Mouse (Mus musculus) kidney, embryonic 14.5 days (tissue): ENCODE measurements around the gene Capzb. TPM values are rescaled to one million over a fixed set of nuclear protein-coding genes. Genes with fewer than 3 reads are reported as not detected.

Experiments
- ATAC-seq: fragments of 200-750 bp; cut with Nextera tagmentation; 2 replicates; pipeline ENCODE4 v1.8.0; 2017; ENCODE audit warnings: moderate number of reproducible peaks, mild to moderate bottlenecking, moderate TSS enrichment, moderate library complexity; ENCODE audit not compliant: low FRiP score, low TSS enrichment
- H3K27ac ChIP-seq: fragments of 300-500 bp; sonication (generic); 2 replicates; pipeline ENCODE4 v1.5.1; 2014; ENCODE audit warnings: low read depth, mild to moderate bottlenecking, low read length, moderate library complexity, mixed read lengths
- H3K27me3 ChIP-seq: fragments of 300-500 bp; sonication (generic); 2 replicates; pipeline ENCODE4 v1.6.1; 2014; ENCODE audit warnings: mild to moderate bottlenecking, low read length; ENCODE audit not compliant: control insufficient read depth, insufficient read depth
- H3K36me3 ChIP-seq: fragments of 300-500 bp; sonication (generic); 2 replicates; pipeline ENCODE4 v1.6.1; 2014; ENCODE audit warnings: low read length, mixed read lengths; ENCODE audit not compliant: control insufficient read depth, insufficient read depth
- H3K4me1 ChIP-seq: fragments of 300-500 bp; sonication (generic); 2 replicates; pipeline ENCODE4 v1.6.1; 2014; ENCODE audit warnings: low read length, mixed read lengths; ENCODE audit not compliant: control insufficient read depth, insufficient read depth
- H3K4me2 ChIP-seq: fragments of 300-500 bp; sonication (generic); replicated peaks from 2 replicates; pipeline ENCODE4 v1.6.1; 2014; ENCODE audit warnings: low read depth, mild to moderate bottlenecking, low read length
- H3K4me3 ChIP-seq: fragments of 300-500 bp; sonication (generic); 2 replicates; pipeline ENCODE4 v1.5.1; 2014; ENCODE audit warnings: mild to moderate bottlenecking, low read length
- H3K9ac ChIP-seq: fragments of 300-500 bp; sonication (generic); 2 replicates; pipeline ENCODE4 v1.6.1; 2014; ENCODE audit warnings: low read depth, mild to moderate bottlenecking, low read length, moderate library complexity
- H3K9me3 ChIP-seq: fragments of 300-500 bp; sonication (generic); 2 replicates; pipeline ENCODE4 v1.6.1; 2016; ENCODE audit warnings: low read length; ENCODE audit not compliant: control insufficient read depth
- WGBS: fragments of 180-500 bp; shearing (Covaris S2); extraction: QIAGEN DNeasy Blood & Tissue Kit; methylation state at CpG from one replicate; pipeline ENCODE4 v1.1.7; 2014; 5-methylcytosine and 5-hydroxymethylcytosine counted together
- polyA plus RNA-seq: library from polyadenylated mRNA; unstranded; fragments of >200 nt; fragmentation: Nextera tagmentation; extraction: Ambion mirVana; gene quantifications from 2 replicates; pipeline ENCODE4 v1.2.1, GENCODE M21; 2014

Gene Capzb
- polyA plus RNA-seq, 1 experiment from 2014 or later, result 256 TPM

DNA sequence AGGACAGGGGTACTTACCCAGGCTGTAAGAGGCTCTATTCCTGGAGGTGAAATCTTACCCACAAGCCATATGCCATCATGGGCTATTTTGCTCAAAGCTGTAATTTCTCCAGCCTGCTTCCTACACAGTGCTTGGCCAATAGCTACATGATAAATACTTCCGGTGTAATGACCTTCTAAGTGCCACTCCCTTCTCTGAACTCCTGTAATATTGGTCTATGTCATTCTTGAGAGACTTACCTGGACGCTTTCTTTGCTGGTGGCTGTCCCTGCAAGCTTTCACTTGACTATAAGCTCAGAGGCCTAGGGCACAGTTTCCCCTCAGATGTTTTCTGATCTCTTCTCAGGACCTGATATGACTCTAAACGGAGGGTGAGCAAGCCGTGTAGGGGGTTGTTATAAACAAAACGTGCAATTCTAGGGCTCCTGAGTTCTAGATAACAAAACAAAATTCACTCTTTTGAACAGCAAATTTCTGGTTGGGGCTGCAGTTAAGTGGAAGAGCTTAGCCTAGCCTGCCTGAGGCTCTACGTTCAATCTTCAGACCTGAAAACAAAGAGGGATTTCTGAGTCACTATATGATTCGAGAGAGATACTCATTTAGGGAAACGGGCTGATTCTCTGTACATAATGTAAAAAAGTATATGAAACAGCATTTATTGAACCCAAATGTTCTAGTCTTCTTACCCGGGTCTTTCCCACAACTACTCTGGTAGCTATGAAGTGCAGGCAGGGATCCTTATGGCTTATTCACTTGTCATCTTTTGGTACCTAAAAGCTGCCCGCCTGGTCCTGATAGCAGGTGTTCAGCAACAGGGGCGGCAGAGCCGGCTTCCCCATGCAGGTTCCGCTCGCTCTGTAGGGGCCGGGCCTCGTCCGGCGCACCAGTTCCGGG, 847 bp upstream of the Capzb start:
- no peak for ATAC-seq
- Histone ChIP-seq H3K27ac (peak overlapping the region; percentile 93), H3K27me3 (no peaks in the 10 kb centered on the region), H3K9me3 (no peaks in the 10 kb centered on the region), H3K36me3 (peaks cover 6% of the 10 kb centered on the region; the same call in 1 of the 2 replicates), H3K4me1 (peaks cover 31% of the 10 kb centered on the region), H3K4me3 (peak overlapping the region; percentile 94), H3K9ac (peak overlapping the region; percentile 70), H3K4me2 (peak overlapping the region; percentile 50)
- WGBS, result 17% methylated on average over 19 of the region's 19 CpGs

DNA sequence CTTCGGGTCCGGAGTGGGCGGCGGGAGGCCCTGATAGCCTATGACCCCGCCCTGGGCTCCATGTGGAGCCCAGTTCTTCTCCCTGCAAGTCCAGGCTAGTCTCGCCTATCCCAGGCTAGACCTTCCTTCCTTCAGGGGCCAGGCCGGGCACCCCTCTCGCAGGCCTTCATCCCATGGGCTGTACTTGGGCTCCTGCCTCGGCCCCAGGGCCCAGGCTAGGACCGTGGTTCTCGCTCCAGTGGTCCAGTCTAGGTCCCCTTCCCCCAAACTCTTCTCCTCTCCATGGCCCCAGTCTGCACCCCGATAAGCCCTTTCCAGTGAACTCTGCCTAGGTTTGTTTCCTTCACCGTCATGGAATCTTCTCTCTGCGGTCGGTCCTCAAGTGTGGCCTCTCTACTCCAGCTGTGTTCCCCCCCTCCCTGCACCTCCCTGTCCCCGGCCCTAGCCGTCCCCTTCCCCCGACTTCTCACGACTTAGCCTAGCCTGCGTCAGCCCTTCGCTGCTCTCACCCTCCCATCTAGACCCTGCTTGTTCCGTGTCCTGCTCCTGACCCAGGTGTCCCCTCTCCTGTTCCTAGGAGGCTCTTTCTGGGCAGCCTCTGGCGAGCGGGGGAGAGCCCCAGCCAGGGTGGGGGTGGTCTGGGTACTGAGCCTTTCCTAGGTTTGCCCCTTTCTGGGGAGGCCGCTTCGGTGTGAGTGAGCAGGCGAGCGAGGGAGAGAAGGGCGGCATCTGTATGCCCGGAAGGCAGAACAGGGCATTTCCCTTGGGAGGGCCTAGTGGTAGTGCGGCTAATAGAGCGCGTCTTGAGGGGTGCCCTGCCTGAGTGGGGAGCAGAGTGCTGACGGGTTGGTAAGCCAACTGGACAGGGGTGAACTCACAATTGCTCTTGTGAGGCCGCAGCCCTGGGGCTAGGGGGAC, 736 bp downstream of the Capzb start:
- H3K9ac ChIP-seq, result peak overlapping the region; percentile 88
- peak overlapping the region; percentile 94 for H3K4me2 ChIP-seq
- ATAC-seq, result peak; percentile 45
- H3K4me1 ChIP-seq, result peaks cover 43% of the 10 kb centered on the region
- H3K27ac ChIP-seq, result peak overlapping the region; percentile 93
- H3K36me3 ChIP-seq, result peaks cover 6% of the 10 kb centered on the region; the same call in 1 of the 2 replicates
- WGBS, result 2% methylated on average over 35 of the region's 35 CpGs
- H3K27me3 ChIP-seq, result no peaks in the 10 kb centered on the region
- no peaks in the 10 kb centered on the region for H3K9me3 ChIP-seq
- H3K4me3 ChIP-seq, result peak overlapping the region; percentile 94

DNA sequence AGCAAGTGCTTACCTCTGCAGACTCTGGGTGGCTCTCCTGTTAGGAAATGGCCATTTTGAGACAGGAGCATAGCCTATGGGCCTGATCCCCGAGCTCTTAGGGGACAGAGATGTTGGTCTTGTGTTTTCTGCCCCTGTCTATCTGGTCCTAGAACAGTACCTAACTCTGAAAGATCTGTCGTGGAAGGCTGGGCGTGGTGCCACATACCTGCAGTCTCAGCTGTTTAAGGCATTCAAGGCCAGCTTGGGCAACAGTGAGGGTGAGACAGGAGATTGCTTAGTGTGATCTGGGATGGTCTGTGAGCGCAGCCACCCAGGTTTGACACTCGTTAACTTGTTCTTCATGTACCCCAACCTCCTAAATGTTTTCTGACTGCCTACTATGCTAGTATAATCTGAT, 2.4 kb downstream of the Capzb start:
- no peak overlapping the region for H3K4me2 ChIP-seq
- H3K4me1 ChIP-seq, result peaks cover 43% of the 10 kb centered on the region
- no peak overlapping the region for H3K27ac ChIP-seq
- H3K9me3 ChIP-seq, result no peaks in the 10 kb centered on the region
- H3K36me3 ChIP-seq, result peaks cover 10% of the 10 kb centered on the region; the same call in 1 of the 2 replicates
- no peak overlapping the region for H3K4me3 ChIP-seq
- no peak for ATAC-seq
- no peaks in the 10 kb centered on the region for H3K27me3 ChIP-seq
- no peak overlapping the region for H3K9ac ChIP-seq
- WGBS, result 83% methylated on average over 5 of the region's 5 CpGs

DNA sequence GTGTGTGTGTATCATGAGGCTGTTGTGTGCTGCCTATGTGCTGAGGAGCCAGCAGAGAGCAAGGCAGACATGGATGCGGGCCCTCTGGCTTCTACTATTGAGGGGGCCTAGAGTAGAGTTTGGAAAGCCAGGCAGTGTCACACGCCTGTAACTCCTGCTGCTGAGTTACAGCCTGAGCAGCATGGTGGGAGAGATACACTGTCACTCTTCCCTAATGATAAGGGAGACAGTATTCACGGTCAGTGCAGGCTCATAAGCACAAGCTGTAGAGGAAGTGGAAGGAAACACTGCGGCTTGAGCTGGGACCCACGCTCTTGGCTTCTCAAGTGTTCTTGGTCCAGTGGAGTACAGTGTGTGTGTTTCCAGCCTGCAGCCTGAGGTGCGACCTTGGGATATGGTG, 3.8 kb downstream of the Capzb start:
- no peaks in the 10 kb centered on the region for H3K27me3 ChIP-seq
- H3K4me1 ChIP-seq, result peaks cover 38% of the 10 kb centered on the region
- no peaks in the 10 kb centered on the region for H3K9me3 ChIP-seq
- H3K27ac ChIP-seq, result no peak overlapping the region
- no peak overlapping the region for H3K4me2 ChIP-seq
- H3K4me3 ChIP-seq, result no peak overlapping the region
- peak overlapping the region; percentile 12; the same call in 1 of the 2 replicates for H3K9ac ChIP-seq
- WGBS, result 83% methylated on average over 6 of the region's 6 CpGs
- ATAC-seq, result no peak
- H3K36me3 ChIP-seq, result peaks cover 13% of the 10 kb centered on the region; the same call in 1 of the 2 replicates

DNA sequence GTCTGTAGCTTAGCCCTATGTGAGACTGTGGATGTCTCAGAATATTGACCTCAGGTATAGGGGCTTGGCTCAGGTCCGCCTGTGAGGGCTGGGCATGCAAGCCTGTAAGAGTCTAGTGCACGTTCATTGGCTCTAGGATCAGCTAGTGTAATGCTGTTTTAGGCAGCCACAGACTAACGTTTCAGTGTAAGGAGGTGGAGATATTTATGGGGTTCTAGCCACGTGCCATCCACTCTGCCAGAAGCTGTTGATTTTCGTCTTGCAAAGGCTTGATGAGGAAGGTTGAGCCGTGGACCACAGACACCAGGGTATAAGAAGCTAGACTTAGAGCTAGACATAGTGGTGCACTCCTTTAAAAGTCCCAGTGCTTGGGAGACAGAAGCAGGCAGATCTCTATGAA, 4.2 kb downstream of the Capzb start:
- no peaks in the 10 kb centered on the region for H3K9me3 ChIP-seq
- no peak overlapping the region for H3K9ac ChIP-seq
- no peak for ATAC-seq
- no peak overlapping the region for H3K4me3 ChIP-seq
- H3K4me2 ChIP-seq, result no peak overlapping the region
- no peaks in the 10 kb centered on the region for H3K27me3 ChIP-seq
- no peak overlapping the region for H3K27ac ChIP-seq
- peaks cover 34% of the 10 kb centered on the region for H3K4me1 ChIP-seq
- peaks cover 13% of the 10 kb centered on the region; the same call in 1 of the 2 replicates for H3K36me3 ChIP-seq
- WGBS, result 73% methylated on average over 6 of the region's 6 CpGs

DNA sequence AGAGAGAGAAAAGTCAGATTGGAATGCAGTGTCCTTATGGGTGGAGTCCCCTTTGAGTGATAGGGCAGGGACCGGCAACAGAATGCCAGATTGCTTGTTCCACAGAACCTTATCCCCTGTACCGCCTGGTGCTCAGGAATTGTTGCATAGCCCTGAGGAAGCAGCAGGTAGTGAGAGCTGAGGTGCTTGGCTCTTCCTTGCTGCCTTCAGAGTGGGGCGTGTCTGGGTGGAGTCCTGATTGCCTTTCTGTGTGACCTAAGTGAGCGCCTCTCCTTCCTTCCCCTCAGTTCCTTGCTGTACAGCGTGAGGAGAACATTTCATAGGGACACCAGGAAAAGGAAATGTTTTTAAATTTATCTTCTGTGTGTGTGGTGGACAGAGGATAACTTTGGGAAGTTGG, 4.8 kb downstream of the Capzb start:
- Histone ChIP-seq H3K4me3 (no peak overlapping the region), H3K9me3 (no peaks in the 10 kb centered on the region), H3K4me2 (no peak overlapping the region), H3K36me3 (peaks cover 13% of the 10 kb centered on the region; the same call in 1 of the 2 replicates), H3K27me3 (no peaks in the 10 kb centered on the region), H3K4me1 (peaks cover 34% of the 10 kb centered on the region), H3K9ac (no peak overlapping the region), H3K27ac (no peak overlapping the region)
- no peak for ATAC-seq
- 84% methylated on average over 5 of the region's 5 CpGs for WGBS

DNA sequence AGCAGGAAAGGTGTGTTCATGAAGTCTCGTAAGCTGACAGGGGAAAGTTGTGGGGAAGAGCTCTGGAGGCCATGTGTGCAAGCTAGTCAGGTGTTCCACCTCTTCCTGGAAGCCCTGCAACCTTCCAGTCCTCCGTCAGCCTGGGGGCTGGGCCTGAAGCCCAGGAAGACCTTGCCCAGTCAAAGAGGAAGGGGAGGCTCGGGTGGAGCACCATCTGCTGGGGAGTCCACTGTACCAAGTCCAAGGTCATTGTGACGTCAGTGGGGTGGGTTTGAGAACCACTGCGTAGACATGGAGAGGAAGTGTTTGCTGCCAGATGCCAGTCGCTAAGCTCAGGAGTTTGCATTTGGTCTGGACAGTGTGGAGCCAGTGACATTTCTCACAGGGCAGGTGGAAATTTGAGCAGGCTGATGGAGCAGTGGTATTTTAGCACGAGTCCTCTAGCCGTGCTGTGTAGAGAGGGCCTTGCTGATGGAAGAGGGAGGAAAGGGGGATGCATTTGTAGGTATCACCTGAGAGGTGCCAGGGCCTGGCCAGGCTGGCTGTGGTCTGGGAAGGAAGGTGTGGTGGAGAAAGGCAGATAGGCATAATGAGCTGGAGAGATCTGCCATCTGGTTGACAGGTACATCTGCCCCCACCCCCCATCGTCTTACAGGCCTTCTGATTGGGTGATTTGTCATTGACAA, 5.4 kb downstream of the Capzb start:
- no peak overlapping the region for H3K4me3 ChIP-seq
- peaks cover 39% of the 10 kb centered on the region for H3K4me1 ChIP-seq
- H3K9me3 ChIP-seq, result no peaks in the 10 kb centered on the region
- no peak overlapping the region for H3K9ac ChIP-seq
- H3K4me2 ChIP-seq, result no peak overlapping the region
- peaks cover 13% of the 10 kb centered on the region; the same call in 1 of the 2 replicates for H3K36me3 ChIP-seq
- WGBS, result 66% methylated on average over 9 of the region's 9 CpGs
- H3K27ac ChIP-seq, result no peak overlapping the region
- H3K27me3 ChIP-seq, result no peaks in the 10 kb centered on the region
- ATAC-seq, result no peak

DNA sequence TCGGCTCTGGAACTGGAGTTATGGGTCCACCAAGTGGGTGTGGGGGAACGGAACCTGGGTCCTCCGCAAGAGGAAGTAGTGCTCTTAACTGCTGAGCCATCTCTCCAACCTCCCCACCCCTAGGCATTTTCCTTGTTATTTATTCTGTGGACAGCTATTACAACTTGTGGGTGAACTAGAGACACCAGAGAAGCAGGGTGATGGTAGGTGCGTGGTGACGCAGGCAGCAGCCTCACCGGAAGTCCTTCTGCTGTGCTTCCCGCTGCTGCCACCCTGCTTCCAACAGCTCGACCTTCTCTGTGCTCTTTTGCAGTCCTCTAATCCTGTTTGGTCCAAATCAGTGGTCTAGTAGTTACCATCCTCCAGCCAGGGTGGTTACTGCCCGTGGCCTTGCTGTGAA, 6.4 kb downstream of the Capzb start:
- no peak overlapping the region for H3K27ac ChIP-seq
- H3K4me2 ChIP-seq, result no peak overlapping the region
- no peak overlapping the region for H3K4me3 ChIP-seq
- H3K4me1 ChIP-seq, result peaks cover 36% of the 10 kb centered on the region
- 89% methylated on average over 9 of the region's 9 CpGs for WGBS
- H3K9me3 ChIP-seq, result no peaks in the 10 kb centered on the region
- peaks cover 13% of the 10 kb centered on the region; the same call in 1 of the 2 replicates for H3K36me3 ChIP-seq
- no peak for ATAC-seq
- H3K9ac ChIP-seq, result no peak overlapping the region
- H3K27me3 ChIP-seq, result no peaks in the 10 kb centered on the region
